Mouse (Mus musculus): ENCODE measurements around the gene Nfia. TPM values are rescaled to one million over a fixed set of nuclear protein-coding genes. Genes with fewer than 3 reads are reported as not detected.

Gene Nfia
- polyA plus RNA-seq, 1 experiment = 0.09 TPM

DNA sequence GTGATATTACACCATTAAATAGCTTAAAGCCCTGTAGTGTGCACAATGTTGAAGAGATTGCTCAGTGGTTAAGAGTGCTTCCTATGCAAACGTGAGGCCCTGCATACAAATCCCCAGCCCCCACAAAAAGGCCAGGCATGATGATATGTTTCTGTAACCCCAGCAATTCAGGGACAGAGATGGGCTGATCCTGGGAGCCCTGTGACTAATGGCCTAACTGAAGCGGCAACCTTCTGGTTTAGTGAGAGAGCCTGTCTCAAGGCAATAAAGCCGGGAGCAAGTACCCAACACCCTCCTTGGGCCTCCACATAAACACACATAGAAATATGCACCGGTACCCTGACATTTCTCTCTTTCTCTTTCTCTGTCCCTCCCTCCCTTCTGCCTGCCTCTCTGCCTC, 153.1 kb downstream of the Nfia start:
- TF ChIP-seq GATA1 (IDR thresholded peaks at IDR 0.05; ENCODE audit: low read length) = no peak

DNA sequence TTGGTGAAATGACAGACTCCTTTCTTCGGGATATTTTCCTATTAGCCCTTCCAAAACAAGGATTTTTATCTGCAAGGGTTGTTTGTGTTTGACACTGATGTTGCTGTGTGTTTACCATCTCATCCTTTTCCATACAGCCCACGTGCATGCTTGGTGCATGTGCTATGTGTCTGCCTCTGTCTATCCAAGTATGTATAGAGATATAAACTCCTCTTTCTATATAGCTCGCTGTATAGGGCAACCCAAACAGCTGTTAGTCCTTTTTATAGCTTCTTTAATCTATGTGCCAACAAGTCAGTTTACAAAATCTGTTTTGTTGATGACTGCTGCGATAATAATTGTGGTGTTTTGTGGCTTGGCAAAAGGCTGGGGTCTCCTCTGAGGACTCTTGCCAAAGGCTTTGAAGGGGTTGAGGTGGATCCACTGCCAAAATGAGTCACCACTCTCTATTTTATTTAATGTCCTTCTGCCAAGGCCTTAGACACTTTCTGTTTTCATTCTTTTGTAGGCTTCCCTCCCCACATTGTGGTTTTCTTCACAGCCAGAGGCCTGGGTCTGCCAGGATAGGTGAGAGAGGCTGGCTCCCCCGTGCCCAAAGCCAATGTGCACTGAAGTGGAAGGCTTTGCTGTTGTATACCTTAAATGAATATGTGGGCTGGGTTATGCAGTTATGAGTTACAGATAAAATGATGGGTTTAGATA, 154.2 kb downstream of the Nfia start:
- TF ChIP-seq GATA1 (IDR thresholded peaks at IDR 0.05; ENCODE audit: low read length) = no peak

DNA sequence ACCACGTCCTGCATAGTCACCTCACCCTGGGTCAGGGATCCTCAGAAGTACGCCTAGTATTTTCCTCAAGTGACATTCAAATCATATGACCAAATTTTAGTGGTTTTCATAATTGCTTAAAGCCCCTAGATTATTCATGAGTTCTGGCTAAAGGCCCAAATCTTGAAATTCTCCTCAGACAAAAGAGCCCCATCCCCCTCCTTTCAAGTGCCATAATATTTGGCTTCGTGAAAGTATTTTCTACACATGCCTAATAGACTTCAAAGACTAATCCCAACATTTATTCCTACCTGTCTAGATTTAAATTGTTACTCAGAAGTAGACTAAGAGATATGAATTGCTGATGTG, 154.7 kb downstream of the Nfia start:
- no peak for TF ChIP-seq GATA1 (IDR thresholded peaks at IDR 0.05; ENCODE audit: low read length)

DNA sequence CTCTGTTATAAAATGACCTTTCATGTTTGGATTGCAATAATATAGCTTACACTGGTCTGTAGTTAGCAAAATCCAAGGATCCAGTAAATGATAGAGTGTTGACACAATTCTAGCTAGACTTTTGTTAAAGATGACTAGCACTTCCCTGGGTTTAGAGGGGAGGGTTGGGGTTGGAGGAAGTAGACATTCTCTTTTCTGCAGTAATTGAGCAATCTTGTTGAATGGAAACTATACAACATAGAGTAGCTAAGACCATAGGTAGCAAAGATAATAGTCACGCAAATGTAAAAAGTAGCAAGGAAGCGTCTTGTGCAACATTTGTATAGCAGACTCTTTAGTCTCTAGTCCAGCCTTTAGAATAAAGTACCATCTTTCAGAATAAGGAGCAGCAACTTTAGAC, 163.8 kb downstream of the Nfia start:
- TF ChIP-seq GATA1 (IDR thresholded peaks at IDR 0.05; ENCODE audit: low read length) = no peak

DNA sequence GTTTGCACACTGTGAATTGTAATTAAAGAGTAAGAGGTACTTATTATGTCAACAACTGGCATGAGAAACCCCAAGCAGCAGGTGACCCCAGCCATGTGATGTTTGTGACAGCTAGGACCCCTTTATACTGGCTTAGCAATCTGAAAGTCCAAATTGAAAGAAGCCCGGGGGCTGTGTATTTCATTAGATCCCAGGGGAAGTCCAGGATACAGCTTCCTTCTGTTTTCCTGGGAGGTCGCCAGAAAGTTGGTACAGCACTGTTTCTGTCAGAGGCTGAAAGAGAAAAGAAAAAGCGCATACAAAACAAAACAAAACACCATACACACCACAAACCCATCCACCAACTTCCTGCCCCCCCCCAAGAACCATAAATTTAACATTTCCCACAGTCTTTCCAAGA, 164.4 kb downstream of the Nfia start:
- TF ChIP-seq GATA1 (IDR thresholded peaks at IDR 0.05; ENCODE audit: low read length) = no peak

DNA sequence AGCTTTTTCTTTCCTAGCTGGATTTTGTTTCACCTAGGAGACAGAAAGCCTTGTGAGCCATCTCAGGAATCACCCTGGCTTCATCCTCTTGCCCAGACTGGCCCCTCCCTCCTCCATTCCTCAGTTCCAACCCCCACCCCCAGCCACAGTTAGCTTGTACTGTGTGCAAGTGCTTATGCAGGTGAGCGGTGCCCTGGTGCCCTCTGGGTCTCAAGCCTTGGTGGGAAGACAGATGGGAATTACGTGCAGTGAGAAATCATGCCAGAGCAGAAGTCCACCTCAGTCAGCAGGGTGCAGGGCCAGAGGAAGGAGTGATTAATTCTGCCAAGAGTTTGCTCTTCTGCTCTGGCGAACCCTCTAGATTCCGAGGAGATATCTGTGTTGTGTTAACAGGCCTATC, 167.0 kb downstream of the Nfia start:
- TF ChIP-seq GATA1 (IDR thresholded peaks at IDR 0.05; ENCODE audit: low read length) = no peak

DNA sequence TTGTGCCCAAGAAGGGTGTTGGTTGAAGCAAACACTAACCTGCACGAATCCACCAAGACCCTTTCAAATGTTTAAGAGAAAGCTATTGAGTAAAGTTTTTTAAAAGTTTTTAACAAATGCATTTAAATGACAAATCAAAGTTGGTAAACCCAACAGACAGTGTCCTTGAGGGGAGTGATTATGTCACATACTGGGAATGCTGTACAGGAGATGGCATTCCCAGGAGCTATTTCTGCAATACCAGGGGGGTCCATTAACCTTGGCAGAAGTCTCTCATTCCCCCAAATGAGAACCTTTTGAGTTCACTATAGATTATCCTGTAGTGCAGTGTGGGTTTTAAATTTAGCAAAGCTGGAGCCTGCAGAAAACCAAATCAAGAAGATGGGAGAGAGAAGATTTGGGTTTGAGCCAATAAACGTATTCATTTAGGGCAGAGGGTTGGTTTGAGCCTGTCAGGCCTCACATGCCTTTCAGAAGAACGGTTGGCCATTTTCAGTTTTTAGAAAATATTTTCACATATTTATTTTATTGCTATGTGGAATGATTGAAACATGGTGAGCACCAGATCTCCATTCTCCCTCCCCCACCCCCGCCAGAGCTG, 167.5 kb downstream of the Nfia start:
- TF ChIP-seq GATA1 (IDR thresholded peaks at IDR 0.05; ENCODE audit: low read length) = no peak

DNA sequence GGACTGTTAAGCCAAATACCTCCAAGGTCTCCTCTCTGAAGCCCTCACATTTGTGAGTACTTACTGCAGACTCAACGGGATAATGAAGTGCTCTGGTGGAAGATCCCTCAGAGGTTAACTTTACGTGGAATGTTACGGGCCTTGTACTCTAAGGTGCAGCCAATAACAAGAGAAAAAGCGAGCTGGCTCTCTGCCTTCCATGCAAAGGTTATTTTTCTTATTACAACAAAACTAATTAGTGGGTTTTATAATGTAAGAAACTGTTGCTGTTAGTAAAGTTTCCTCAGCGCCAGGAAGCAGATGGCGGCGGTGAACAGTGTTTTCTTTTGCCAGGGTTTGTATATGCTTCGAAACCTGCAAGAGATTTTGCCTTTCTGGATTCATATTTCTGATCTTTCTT, 169.1 kb downstream of the Nfia start:
- TF ChIP-seq GATA1 (IDR thresholded peaks at IDR 0.05; ENCODE audit: low read length) = no peak

DNA sequence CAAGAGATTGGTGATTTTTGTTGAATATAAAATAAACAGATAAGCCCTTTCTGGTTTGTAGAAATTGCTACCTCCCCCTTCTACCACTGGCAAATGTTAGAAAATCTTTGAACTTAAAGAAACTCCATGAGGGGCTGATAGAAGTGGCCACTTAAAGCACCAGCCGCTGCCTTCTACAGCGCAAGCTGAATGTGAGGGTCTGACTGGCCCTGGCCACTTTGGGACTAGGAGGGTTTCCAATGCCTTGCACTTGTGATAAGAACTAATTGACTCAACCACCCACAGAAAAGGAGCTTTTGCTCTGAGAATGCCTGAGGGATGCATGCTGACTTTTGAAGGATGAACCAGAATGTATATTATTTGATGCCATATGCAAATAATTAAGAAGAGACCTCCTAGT, 171.8 kb downstream of the Nfia start:
- no peak for TF ChIP-seq GATA1 (IDR thresholded peaks at IDR 0.05; ENCODE audit: low read length)

DNA sequence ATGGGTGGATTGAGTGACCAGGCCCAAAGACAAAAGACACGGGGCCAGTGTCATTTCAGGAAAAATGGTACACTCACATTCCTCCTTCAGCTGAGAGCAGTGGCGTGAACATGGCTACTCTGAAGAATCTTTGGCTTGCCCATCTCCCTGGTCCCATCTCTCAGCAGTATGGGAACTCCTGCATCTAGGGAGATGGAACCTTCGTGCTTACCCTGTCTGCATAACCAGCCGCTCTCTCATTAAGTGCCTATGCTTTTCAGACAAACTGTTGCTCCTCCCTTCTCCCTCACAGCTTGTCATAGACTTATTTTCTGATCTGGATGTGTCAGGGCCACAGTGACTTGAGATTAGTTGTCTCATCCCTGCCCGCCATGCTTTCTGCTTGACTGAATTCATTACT, 174.9 kb downstream of the Nfia start:
- no peak for TF ChIP-seq GATA1 (IDR thresholded peaks at IDR 0.05; ENCODE audit: low read length)

DNA sequence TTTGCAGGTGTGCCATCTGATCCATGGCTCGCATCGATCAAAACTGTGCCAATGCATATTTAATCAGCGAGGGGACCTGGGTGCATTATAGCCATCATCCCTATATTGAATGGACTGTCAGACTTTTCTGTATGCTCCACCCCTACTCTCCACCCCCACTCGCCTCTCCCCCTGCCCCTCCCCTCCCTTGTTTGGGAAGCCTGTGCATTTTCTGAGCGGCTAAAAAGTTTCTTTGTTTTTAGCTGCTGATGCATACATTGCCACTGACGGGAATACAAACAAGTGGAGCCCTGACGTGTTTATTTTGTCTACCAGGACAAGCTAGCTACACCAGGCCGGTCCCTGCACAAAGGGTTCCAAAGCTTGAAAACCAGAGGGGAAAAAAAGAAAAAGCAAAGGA, 175.7 kb downstream of the Nfia start:
- no peak for TF ChIP-seq GATA1 (IDR thresholded peaks at IDR 0.05; ENCODE audit: low read length)

DNA sequence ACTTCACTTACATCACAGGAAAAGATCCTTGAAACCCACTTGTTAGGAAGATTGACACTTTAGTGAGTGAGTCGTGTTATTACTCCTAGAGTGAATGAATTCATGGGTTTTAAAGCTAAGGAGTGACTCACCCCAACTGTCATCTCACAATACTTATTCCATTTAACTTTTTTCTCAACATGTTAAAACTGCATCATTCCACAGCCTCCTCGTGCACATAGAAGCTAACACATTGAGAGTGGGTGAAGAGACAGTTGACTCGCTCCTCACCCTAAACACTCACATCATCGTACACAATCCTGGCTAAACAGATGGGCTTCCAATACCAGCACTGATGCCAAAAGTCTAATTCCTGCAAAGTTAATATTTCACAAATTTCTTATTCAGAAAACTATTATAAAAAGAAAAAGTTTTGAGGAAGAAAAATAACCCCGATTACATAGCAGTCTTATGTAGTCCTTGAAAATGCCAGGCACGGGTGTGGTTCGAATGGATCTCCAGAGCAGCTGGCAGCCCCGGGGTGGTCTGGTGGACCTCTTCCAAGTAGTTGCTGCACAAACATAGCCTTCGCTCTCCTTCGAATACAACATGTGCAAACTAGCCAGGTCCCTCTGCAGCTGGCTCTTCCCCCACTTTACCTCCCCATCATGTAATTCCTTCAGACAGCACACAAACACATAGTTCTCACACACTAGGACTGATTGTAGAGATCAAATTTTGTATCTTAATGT, 178.0 kb downstream of the Nfia start:
- no peak for TF ChIP-seq GATA1 (IDR thresholded peaks at IDR 0.05; ENCODE audit: low read length)

DNA sequence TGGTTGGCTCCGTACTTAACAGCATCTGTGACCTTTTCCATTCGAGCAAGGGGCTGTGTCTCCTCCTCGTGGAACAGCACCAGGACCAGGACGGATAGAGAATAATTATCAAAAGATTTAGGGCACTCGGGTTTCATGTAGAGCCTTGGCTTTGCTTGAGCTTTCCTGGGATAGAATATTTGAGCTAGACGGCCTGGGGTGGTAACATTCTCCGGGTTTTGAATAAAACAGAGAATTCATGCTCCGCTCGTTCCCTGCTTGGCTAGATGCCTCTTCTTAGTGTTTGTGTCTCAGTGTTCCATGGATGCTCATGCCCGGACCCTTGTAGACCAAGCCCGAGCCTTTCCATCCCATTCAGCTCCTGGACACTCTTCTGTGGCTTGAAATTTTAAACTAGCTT, 181.4 kb downstream of the Nfia start:
- TF ChIP-seq GATA1 (IDR thresholded peaks at IDR 0.05; ENCODE audit: low read length) = no peak

DNA sequence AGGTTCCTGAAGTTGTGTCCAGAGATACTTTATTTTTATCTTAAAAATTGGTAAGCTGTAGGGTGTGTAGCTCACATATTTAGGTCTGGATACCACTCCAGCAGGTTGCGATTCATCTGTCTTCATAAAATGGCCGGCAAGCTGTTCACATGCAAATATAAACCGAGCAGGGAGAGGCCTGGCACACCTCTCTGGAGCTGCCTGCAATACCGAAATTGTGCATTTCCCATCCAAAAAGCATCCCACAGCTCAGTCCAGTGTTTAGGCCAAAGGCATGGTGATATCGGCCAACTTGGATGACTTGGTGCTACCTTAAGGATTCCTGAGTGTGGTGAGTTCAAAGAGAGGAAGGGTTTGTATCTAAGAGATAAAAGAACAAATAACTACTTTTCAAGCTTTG, 185.6 kb downstream of the Nfia start:
- no peak for TF ChIP-seq GATA1 (IDR thresholded peaks at IDR 0.05; ENCODE audit: low read length)

DNA sequence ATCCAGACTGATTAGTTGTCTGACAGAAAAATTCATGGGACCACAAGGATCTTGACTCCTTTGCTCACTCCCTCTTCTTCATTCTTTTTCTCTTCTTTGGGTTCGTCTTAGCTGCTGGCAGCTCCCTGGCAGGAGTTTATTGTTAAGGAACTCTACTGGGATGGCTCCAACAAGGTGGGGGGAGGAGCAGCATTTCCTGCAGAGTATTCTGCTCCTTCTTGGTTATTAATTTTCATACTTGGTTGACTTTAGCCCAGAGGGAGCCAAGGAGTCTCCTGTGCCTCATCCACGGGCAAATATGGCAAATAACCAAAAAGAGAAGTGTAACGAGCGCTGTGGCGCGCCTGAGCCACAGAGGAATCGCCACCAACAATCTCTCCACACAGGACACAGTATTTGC, 190.3 kb downstream of the Nfia start:
- no peak for TF ChIP-seq GATA1 (IDR thresholded peaks at IDR 0.05; ENCODE audit: low read length)

DNA sequence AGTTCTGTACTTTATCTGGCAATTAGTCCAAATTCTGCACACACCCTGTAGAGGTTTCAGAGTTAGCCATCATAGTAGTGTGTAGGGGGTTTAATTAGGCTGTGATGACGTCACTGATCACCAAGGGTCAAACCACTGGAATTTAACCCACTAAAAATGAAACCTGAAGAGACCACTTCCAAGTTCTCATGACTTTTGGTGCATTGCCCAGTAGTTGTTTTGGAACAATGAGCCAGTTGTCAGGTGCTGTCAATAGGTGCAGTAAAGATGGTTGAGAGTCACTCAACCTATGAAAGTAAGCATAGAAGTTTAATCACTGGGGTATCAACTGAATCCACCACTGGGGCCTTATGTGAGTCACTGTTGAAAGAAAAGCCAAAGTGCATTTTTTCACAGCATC, 191.4 kb downstream of the Nfia start:
- TF ChIP-seq GATA1 (IDR thresholded peaks at IDR 0.05; ENCODE audit: low read length) = no peak

DNA sequence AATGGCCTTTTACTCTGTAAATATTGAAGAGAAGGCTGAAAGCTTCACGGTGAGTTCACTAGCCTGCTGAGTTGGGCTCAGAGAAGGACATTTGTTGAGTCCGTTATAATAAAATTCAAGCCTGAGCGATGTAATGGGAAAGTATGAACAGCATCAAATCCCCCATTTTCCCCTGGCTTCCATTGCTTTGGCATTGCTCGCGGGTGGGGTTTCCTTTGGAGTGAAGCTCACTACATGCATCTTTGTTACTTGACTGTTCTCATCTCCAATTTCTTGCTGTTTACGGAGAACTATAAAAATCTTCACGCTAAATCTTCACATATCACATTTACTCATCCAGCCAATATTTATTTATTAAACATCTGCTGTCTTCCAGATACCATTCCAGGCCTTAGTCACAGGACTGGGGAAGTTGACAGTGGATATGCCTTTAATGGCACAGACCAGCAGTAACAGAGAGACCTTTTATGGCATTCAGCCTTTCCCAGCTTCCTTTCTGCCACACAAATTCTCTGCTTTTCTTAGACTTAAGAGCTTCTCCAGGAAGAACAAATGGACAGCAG, 196.3 kb downstream of the Nfia start:
- no peak for TF ChIP-seq GATA1 (IDR thresholded peaks at IDR 0.05; ENCODE audit: low read length)

Measured in G1E-ER4 (cell line).